Mouse (Mus musculus) CD4-positive, CD25-positive, alpha-beta regulatory T cell, adult 2 months (primary cell): ENCODE results near the gene Vmn1r166.
"Not testable (repeated sequence)": the region's sequence is repeated elsewhere in the genome, so short reads cannot be mapped to it uniquely, and the experiment has no call there.

Source experiments
- DNase-seq: peaks from one replicate; pipeline ENCODE4 v3.0.0-alpha.2; 2012; ENCODE audit warnings: low read depth, low spot score

Gene Vmn1r166

GRCm38 (mm10) chr7:23251582-23251981, at the start of gene Vmn1r166:
Vmn1r166 (minus strand) TSS chr7:23251682.
- not testable (repeated sequence) for DNase-seq

GRCm38 (mm10) chr7:23300892-23301291, 49.4 kb upstream of the Vmn1r166 start, which contains the start of gene Nlrp4e:
Nlrp4e (plus strand) TSS chr7:23301192.
- not testable (repeated sequence) for DNase-seq

GRCm38 (mm10) chr7:23278800-23279199, 27.3 kb upstream of the Vmn1r166 start, which contains the start of gene Gm6902:
Gm6902 (minus strand) TSS chr7:23278900.
- not testable (repeated sequence) for DNase-seq

GRCm38 (mm10) chr7:23217032-23217431, 34.5 kb downstream of the Vmn1r166 start, which contains the start of gene Vmn1r165:
Vmn1r165 (plus strand) TSS chr7:23217332.
- DNase-seq: not testable (repeated sequence)
